Mouse (Mus musculus) C2C12 (cell line): ENCODE measurements around the gene Pacs2.

ENCODE experiments used
- CTCF ChIP-seq: IDR thresholded peaks from one replicate; pipeline ENCODE4 v1.5.1; 2011; ENCODE audit not compliant: control insufficient read depth, insufficient read depth, insufficient read length
- FOSL1 ChIP-seq: IDR thresholded peaks from one replicate; pipeline ENCODE4 v1.8.0; 2011; ENCODE audit warnings: mild to moderate bottlenecking, low read length; ENCODE audit not compliant: poor library complexity, insufficient read depth, severe bottlenecking
- MAX ChIP-seq: IDR thresholded peaks from one replicate; pipeline ENCODE4 v1.6.1; 2011; ENCODE audit warnings: mild to moderate bottlenecking, control low read depth
- MYOD1 ChIP-seq: IDR thresholded peaks from one replicate; pipeline ENCODE4 v1.6.1; 2011; ENCODE audit warnings: low read depth; ENCODE audit not compliant: control insufficient read depth, insufficient read length

GRCm38 (mm10) chr12:113075063-113075454, 60.8 kb downstream of the Pacs2 start:
- TF ChIP-seq CTCF = peak; percentile 77
- TF ChIP-seq MAX = no peak
- TF ChIP-seq MYOD1 = no peak
- no peak for TF ChIP-seq FOSL1
